Mouse (Mus musculus) liver, embryonic 11.5 days (tissue): Measurements from ENCODE around the gene Cdk15. TPM values are rescaled to one million over a fixed set of nuclear protein-coding genes. Genes with fewer than 3 reads are reported as not detected.

Experiments
- ATAC-seq: fragments of 200-750 bp; cut with Nextera tagmentation; replicated peaks from 2 replicates; pipeline ENCODE4 v1.8.0; 2017; ENCODE audit warnings: moderate number of reproducible peaks, mild to moderate bottlenecking, moderate TSS enrichment, moderate library complexity; ENCODE audit not compliant: low FRiP score
- DNase-seq: peaks from one replicate; pipeline ENCODE4 v3.0.0-alpha.2; 2017; ENCODE audit warnings: low spot score
- H3K27ac ChIP-seq: fragments of 300-500 bp; sonication (generic); 2 replicates; pipeline ENCODE4 v1.5.1; 2014; ENCODE audit warnings: mild to moderate bottlenecking, low read depth, low read length, control low read depth
- H3K27me3 ChIP-seq: fragments of 300-500 bp; sonication (generic); replicated peaks from 2 replicates; pipeline ENCODE4 v1.6.1; 2014; ENCODE audit warnings: low read length, mixed read lengths; ENCODE audit not compliant: control insufficient read depth, insufficient read depth
- H3K36me3 ChIP-seq: fragments of 300-500 bp; sonication (generic); 2 replicates; pipeline ENCODE4 v1.6.1; 2014; ENCODE audit warnings: mild to moderate bottlenecking, low read length, moderate library complexity, mixed read lengths; ENCODE audit not compliant: control insufficient read depth, insufficient read depth
- H3K4me1 ChIP-seq: fragments of 300-500 bp; sonication (generic); replicated peaks from 2 replicates; pipeline ENCODE4 v1.6.1; 2014; ENCODE audit warnings: low read length, mixed read lengths; ENCODE audit not compliant: control insufficient read depth, insufficient read depth
- H3K4me2 ChIP-seq: fragments of 300-500 bp; sonication (generic); 2 replicates; pipeline ENCODE4 v1.6.1; 2014; ENCODE audit warnings: mild to moderate bottlenecking, control low read depth, moderate library complexity
- H3K4me3 ChIP-seq: fragments of 300-500 bp; sonication (generic); 2 replicates; pipeline ENCODE4 v1.5.1; 2014; ENCODE audit warnings: low read depth, low read length, control low read depth
- H3K9ac ChIP-seq: fragments of 300-500 bp; sonication (generic); 2 replicates; pipeline ENCODE4 v1.6.1; 2014; ENCODE audit warnings: low read depth, low read length, control low read depth
- H3K9me3 ChIP-seq: fragments of 300-500 bp; sonication (generic); 2 replicates; pipeline ENCODE4 v1.6.1; 2016; ENCODE audit warnings: low read length, inconsistent platforms, mixed read lengths; ENCODE audit not compliant: control insufficient read depth
- WGBS: fragments of 180-500 bp; shearing (Covaris S2); extraction: QIAGEN DNeasy Blood & Tissue Kit; methylation state at CpG from one replicate; pipeline ENCODE4 v1.1.7; 2014; 5-methylcytosine and 5-hydroxymethylcytosine counted together
- polyA plus RNA-seq: library from polyadenylated mRNA; unstranded; fragments of >200 nt; fragmentation: Nextera tagmentation; extraction: Ambion mirVana; gene quantifications from 2 replicates; pipeline ENCODE4 v1.2.1, GENCODE M21; 2014

Gene Cdk15
- polyA plus RNA-seq = 0.21 TPM in 1 of 2 replicates, not detected in the other

DNA sequence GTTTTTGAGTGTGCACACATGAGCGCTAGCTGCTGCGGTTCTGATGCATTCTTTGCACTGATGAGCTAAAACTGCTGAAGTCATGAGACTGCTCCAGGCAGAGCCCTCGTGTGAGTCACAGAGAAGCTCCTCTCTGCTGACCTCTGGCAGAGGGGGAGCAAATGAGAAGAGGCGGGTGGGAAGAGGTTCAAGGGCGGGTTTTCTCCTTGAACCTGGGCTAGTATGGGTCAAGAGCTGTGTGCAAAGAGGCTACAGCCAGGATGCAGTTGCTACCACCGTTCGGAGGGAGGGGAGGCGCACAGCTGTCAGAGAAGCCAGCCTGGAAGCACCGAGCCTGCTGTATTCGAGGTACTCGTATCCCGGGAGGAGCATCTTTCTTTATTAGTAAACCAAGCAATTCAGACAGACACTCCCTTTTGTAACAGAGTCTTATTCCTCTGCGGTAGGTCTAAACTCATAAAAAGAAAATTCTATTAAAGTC lies at the start of gene Cdk15:
TSS of gene Cdk15 (plus strand) at position 156 of the 481 bp plus-strand sequence.
- Histone ChIP-seq H3K4me2 (no peak within 1 kb of the TSS), H3K27me3 (no peaks in the 10 kb centered on the region), H3K27ac (no peak within 1 kb of the TSS), H3K4me1 (no peaks in the 10 kb centered on the region; the same call in 1 of the 2 replicates), H3K36me3 (no peaks in the 10 kb centered on the region), H3K9ac (no peak within 1 kb of the TSS), H3K4me3 (no peak within 1 kb of the TSS), H3K9me3 (no peaks in the 10 kb centered on the region)
- WGBS = 22% methylated on average over 13 of the region's 13 CpGs
- DNase-seq (no peak), ATAC-seq (no peak)

- DNase-seq (no peak), ATAC-seq (no peak)
- Histone ChIP-seq H3K4me3 (no peak overlapping the region), H3K27me3 (no peaks in the 10 kb centered on the region), H3K36me3 (no peaks in the 10 kb centered on the region; the same call in 1 of the 2 replicates), H3K9me3 (no peaks in the 10 kb centered on the region), H3K4me1 (no peaks in the 10 kb centered on the region), H3K27ac (no peak overlapping the region), H3K4me2 (no peak overlapping the region), H3K9ac (no peak overlapping the region)
- 97% methylated on average over 1 of the region's 1 CpGs for WGBS
Measured at GRCm38 (mm10) chr1:59208331-59208730, 48.4 kb upstream of the Cdk15 start.

- ATAC-seq (no peak), DNase-seq (no peak)
- no peak overlapping the region for H3K4me3 ChIP-seq
- peaks cover 4% of the 10 kb centered on the region; the same call in 1 of the 2 replicates for H3K36me3 ChIP-seq
- no peaks in the 10 kb centered on the region for H3K9me3 ChIP-seq
- no peaks in the 10 kb centered on the region for H3K4me1 ChIP-seq
- H3K9ac ChIP-seq = no peak overlapping the region; the same call in 1 of the 2 replicates
- 64% methylated on average over 4 of the region's 4 CpGs for WGBS
- no peak overlapping the region; the same call in 1 of the 2 replicates for H3K27ac ChIP-seq
- H3K4me2 ChIP-seq = no peak overlapping the region
- no peaks in the 10 kb centered on the region for H3K27me3 ChIP-seq
Measured at GRCm38 (mm10) chr1:59211651-59212050, 45.1 kb upstream of the Cdk15 start.

DNA sequence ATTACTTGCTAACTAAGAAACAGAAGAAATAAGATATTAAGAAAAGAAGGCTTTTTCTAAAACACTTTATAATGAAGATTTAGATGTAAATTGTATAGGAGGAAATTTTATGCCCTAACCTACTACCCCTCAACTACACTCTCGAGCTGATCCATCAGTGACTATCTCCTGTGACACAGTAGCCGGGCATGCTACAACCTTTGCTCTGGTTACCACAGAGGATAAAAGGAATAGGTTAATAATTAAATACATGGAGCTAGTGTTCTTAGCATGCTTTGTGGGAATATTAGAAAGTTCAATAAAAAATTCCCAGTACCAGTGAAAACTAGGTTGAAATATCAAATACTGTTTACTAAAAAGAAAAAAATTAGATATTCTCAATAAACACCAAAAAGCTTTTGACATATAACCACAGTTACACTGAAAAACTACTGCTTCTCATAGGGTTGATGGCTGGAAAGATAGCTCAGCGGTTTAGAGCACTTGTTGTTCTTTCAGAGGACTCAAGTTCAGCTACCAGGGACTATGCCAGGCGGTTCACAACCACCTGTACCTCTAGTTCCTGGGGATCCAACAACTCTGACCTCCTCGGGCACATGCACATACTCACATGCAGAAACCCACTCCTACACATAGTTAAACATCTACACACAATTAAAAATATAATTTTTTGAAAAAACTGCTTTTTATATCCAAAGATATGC lies 44.5 kb upstream of the Cdk15 start:
- Histone ChIP-seq H3K36me3 (peaks cover 4% of the 10 kb centered on the region; the same call in 1 of the 2 replicates), H3K27me3 (no peaks in the 10 kb centered on the region), H3K27ac (peak overlapping the region; percentile 43), H3K4me1 (no peaks in the 10 kb centered on the region), H3K9me3 (no peaks in the 10 kb centered on the region), H3K4me3 (no peak overlapping the region), H3K4me2 (no peak overlapping the region), H3K9ac (no peak overlapping the region)
- no peak; the same call in 1 of the 2 replicates for ATAC-seq
- 70% methylated on average over 5 of the region's 5 CpGs for WGBS
- DNase-seq = no peak

- H3K27me3 ChIP-seq = no peaks in the 10 kb centered on the region
- H3K4me2 ChIP-seq = no peak overlapping the region
- 0 out of 2 replicates have a peak overlapping the region, but pooled peaks have one; percentile 43 for H3K27ac ChIP-seq
- 40% methylated on average over 1 of the region's 1 CpGs for WGBS
- H3K4me1 ChIP-seq = no peaks in the 10 kb centered on the region
- H3K9me3 ChIP-seq = no peaks in the 10 kb centered on the region
- H3K9ac ChIP-seq = no peak overlapping the region
- ATAC-seq (no peak), DNase-seq (no peak)
- H3K4me3 ChIP-seq = no peak overlapping the region
- H3K36me3 ChIP-seq = peaks cover 4% of the 10 kb centered on the region; the same call in 1 of the 2 replicates
Measured at GRCm38 (mm10) chr1:59212951-59213350, 43.8 kb upstream of the Cdk15 start.

DNA sequence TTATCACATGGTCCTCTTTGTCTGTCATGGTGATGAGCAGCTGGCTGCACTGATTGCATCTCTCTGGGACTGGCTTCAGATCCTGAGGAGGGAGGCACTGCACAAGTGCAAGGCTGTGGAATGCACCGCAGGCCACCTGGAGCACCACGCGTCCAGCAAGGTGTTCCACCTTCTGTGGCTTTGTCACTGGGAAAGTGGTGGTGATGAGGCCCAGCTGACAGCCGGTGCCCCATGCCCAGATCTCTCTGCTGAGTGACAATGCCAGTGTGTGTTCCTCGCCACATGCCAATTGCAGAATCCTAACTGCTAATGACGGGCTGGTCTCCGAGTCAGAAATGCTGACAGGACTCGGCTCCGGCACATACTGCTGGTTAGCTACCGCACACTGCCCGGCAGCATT lies 41.3 kb upstream of the Cdk15 start:
- no peaks in the 10 kb centered on the region for H3K27me3 ChIP-seq
- no peak for DNase-seq
- H3K36me3 ChIP-seq = peaks cover 4% of the 10 kb centered on the region; the same call in 1 of the 2 replicates
- no peak overlapping the region for H3K4me2 ChIP-seq
- H3K4me3 ChIP-seq = no peak overlapping the region
- H3K9me3 ChIP-seq = no peaks in the 10 kb centered on the region
- whole genome bisulfite sequencing = 91% methylated on average over 11 of the region's 11 CpGs
- H3K27ac ChIP-seq = no peak overlapping the region
- no peak for ATAC-seq
- no peak overlapping the region for H3K9ac ChIP-seq
- peaks cover 1% of the 10 kb centered on the region for H3K4me1 ChIP-seq

- peaks cover 5% of the 10 kb centered on the region for H3K4me1 ChIP-seq
- no peaks in the 10 kb centered on the region for H3K27me3 ChIP-seq
- no peak overlapping the region for H3K27ac ChIP-seq
- H3K9ac ChIP-seq = no peak overlapping the region
- no peak overlapping the region for H3K4me3 ChIP-seq
- no peaks in the 10 kb centered on the region for H3K9me3 ChIP-seq
- peaks cover 4% of the 10 kb centered on the region; the same call in 1 of the 2 replicates for H3K36me3 ChIP-seq
- WGBS = 72% methylated on average over 3 of the region's 3 CpGs
- no peak for ATAC-seq
- DNase-seq = no peak
- no peak overlapping the region for H3K4me2 ChIP-seq
Measured at GRCm38 (mm10) chr1:59220371-59220770, 36.3 kb upstream of the Cdk15 start.

GRCm38 (mm10) chr1:59221591-59221990 lies 35.1 kb upstream of the Cdk15 start:
- Histone ChIP-seq H3K9ac (no peak overlapping the region), H3K9me3 (no peaks in the 10 kb centered on the region), H3K36me3 (no peaks in the 10 kb centered on the region; the same call in 1 of the 2 replicates), H3K4me3 (no peak overlapping the region), H3K4me2 (no peak overlapping the region), H3K4me1 (peaks cover 5% of the 10 kb centered on the region), H3K27ac (no peak overlapping the region), H3K27me3 (no peaks in the 10 kb centered on the region)
- ATAC-seq (no peak), DNase-seq (no peak)
- WGBS = 91% methylated on average over 2 of the region's 2 CpGs
